Mouse (Mus musculus) forebrain, embryonic 12.5 days (tissue): Measurements from ENCODE around the gene Cpsf4l. TPM values are rescaled to one million over a fixed set of nuclear protein-coding genes. Genes with fewer than 3 reads are reported as not detected.
A peak's percentile ranks its signal among the peaks of the same experiment; 100 is the strongest.

Experiments used
- ATAC-seq: fragments of 200-750 bp; cut with Nextera tagmentation; 2 replicates; pipeline ENCODE4 v1.8.0; 2017; ENCODE audit warnings: moderate TSS enrichment; ENCODE audit not compliant: low FRiP score
- H3K27ac ChIP-seq: fragments of 300-500 bp; sonication (generic); 2 replicates; pipeline ENCODE4 v1.5.1; 2016; ENCODE audit warnings: mild to moderate bottlenecking
- H3K27me3 ChIP-seq: fragments of 300-500 bp; sonication (generic); 2 replicates; pipeline ENCODE4 v1.6.1; 2016; ENCODE audit warnings: mild to moderate bottlenecking
- H3K36me3 ChIP-seq: fragments of 300-500 bp; sonication (generic); replicated peaks from 2 replicates; pipeline ENCODE4 v1.6.1; 2016; ENCODE audit warnings: mild to moderate bottlenecking
- H3K4me1 ChIP-seq: fragments of 300-500 bp; sonication (generic); 2 replicates; pipeline ENCODE4 v1.6.1; 2016
- H3K4me2 ChIP-seq: fragments of 300-500 bp; sonication (generic); 2 replicates; pipeline ENCODE4 v1.6.1; 2016; ENCODE audit warnings: mild to moderate bottlenecking, moderate library complexity
- H3K4me3 ChIP-seq: fragments of 300-500 bp; sonication (generic); replicated peaks from 2 replicates; pipeline ENCODE4 v1.5.1; 2016; ENCODE audit warnings: mild to moderate bottlenecking
- H3K9ac ChIP-seq: fragments of 300-500 bp; sonication (generic); 2 replicates; pipeline ENCODE4 v1.6.1; 2016; ENCODE audit warnings: mild to moderate bottlenecking
- H3K9me3 ChIP-seq: fragments of 300-500 bp; sonication (generic); 2 replicates; pipeline ENCODE4 v1.6.1; 2016
- WGBS: fragments of 180-500 bp; shearing (Covaris S2); methylation state at CpG from one replicate; pipeline ENCODE4 v1.1.7; 2016; 5-methylcytosine and 5-hydroxymethylcytosine counted together
- polyA plus RNA-seq: library from polyadenylated mRNA; unstranded; fragments of >200 nt; fragmentation: Nextera tagmentation; extraction: Ambion mirVana; gene quantifications from 2 replicates; pipeline ENCODE4 v1.2.1, GENCODE M21; 2016

Cpsf4l gene
- polyA plus RNA-seq, 1 experiment from 2014 or later, result 0.32 TPM

DNA sequence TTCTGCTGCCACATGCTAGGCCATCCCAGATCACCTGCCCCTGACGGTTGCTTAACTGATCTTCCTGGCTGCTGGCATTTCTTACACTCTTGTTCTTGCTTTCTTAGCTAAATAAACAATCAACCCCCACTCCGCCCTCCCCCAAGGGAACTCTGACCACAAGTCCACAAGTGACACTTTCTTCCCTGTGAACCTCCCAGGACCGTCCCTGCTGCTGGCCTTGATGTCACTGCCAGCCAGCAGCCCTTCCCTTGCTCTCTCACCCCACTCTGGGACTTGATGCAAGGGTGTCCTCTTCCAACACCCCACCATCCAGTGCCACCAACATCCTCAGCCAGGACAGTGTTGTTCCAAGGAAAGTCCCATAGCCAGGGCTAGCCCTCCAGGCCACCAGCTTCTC is 21.1 kb upstream of the Cpsf4l start:
- 77% methylated on average over 3 of the region's 3 CpGs for WGBS
- H3K4me2 ChIP-seq, result no peak overlapping the region
- no peak for ATAC-seq
- H3K4me1 ChIP-seq, result peaks cover 34% of the 10 kb centered on the region
- H3K9ac ChIP-seq, result no peak overlapping the region
- no peak overlapping the region for H3K4me3 ChIP-seq
- peaks cover 39% of the 10 kb centered on the region for H3K36me3 ChIP-seq
- H3K9me3 ChIP-seq, result no peaks in the 10 kb centered on the region
- H3K27ac ChIP-seq, result no peak overlapping the region
- H3K27me3 ChIP-seq, result no peaks in the 10 kb centered on the region

DNA sequence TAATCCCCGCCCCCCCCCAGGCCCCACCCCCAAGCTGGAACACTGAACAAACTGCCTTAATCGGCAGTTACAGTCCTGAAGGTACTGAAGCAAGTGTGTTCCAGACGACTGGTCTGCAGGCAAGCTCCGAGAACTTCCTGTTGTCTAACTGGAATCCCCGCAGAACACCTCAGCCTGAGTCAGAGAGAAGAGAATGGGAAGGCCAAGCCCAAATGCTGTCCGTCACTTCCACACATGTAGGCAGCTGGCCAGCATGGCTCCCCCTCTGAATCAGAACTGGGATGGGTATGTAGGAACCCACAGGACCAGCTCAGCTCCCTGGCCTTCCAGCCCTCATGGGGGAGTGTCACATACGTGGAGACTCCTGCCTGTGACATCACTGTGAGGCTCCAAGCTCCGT is 20.1 kb upstream of the Cpsf4l start:
- no peaks in the 10 kb centered on the region for H3K27me3 ChIP-seq
- H3K9ac ChIP-seq, result no peak overlapping the region
- H3K36me3 ChIP-seq, result peaks cover 49% of the 10 kb centered on the region
- no peaks in the 10 kb centered on the region for H3K9me3 ChIP-seq
- no peak overlapping the region for H3K4me3 ChIP-seq
- H3K27ac ChIP-seq, result no peak overlapping the region
- peaks cover 30% of the 10 kb centered on the region for H3K4me1 ChIP-seq
- no peak for ATAC-seq
- WGBS, result 75% methylated on average over 8 of the region's 8 CpGs
- H3K4me2 ChIP-seq, result no peak overlapping the region

DNA sequence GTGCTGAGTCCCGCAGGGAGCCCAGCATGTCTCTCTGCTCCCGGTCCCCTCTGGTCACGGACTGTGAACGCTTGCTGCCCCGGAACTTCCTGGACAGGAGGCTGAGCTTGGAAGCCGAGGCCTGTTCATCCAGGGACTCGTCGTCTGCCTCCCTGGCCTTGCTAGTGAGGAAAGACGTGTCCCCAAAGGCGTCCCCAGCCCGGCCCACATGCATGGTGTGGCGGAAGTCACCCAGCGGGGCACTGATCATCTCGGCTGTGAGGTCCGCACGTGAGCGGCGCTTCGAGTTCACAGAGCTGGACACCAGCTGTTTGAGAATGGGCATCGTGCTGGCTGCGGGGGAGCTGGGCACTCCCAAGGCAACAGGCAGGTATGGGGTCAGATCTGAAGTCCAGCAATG is 19.4 kb upstream of the Cpsf4l start:
- H3K4me2 ChIP-seq, result no peak overlapping the region
- no peak overlapping the region for H3K27ac ChIP-seq
- no peaks in the 10 kb centered on the region for H3K27me3 ChIP-seq
- WGBS, result 89% methylated on average over 21 of the region's 21 CpGs
- H3K4me1 ChIP-seq, result peaks cover 24% of the 10 kb centered on the region
- no peak for ATAC-seq
- peaks cover 53% of the 10 kb centered on the region for H3K36me3 ChIP-seq
- H3K4me3 ChIP-seq, result no peak overlapping the region
- no peaks in the 10 kb centered on the region for H3K9me3 ChIP-seq
- no peak overlapping the region for H3K9ac ChIP-seq

DNA sequence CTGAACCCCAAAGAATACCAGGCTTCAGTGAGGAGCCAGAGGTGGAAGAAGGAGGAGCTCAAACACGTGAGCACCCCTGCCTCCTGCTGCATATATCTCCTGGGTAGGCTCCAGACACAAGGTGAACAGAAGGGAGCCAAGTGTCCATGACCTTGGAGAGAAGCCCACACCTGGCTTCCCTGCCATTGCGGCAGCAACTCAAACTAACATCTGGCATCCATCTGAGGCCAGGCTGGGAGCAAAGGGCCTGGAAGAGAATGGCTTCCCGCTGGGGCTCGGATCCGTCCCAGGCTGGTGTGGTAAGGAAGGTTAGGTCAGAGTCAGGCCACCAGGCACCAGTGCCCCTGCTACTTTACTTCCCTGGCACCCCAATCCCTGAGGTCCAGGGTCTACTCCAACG is 18.2 kb upstream of the Cpsf4l start:
- 78% methylated on average over 6 of the region's 6 CpGs for WGBS
- Histone ChIP-seq H3K4me1 (peaks cover 16% of the 10 kb centered on the region), H3K27me3 (no peaks in the 10 kb centered on the region), H3K36me3 (peaks cover 57% of the 10 kb centered on the region), H3K9ac (no peak overlapping the region), H3K4me3 (no peak overlapping the region), H3K9me3 (no peaks in the 10 kb centered on the region), H3K27ac (no peak overlapping the region), H3K4me2 (no peak overlapping the region)
- ATAC-seq, result no peak

DNA sequence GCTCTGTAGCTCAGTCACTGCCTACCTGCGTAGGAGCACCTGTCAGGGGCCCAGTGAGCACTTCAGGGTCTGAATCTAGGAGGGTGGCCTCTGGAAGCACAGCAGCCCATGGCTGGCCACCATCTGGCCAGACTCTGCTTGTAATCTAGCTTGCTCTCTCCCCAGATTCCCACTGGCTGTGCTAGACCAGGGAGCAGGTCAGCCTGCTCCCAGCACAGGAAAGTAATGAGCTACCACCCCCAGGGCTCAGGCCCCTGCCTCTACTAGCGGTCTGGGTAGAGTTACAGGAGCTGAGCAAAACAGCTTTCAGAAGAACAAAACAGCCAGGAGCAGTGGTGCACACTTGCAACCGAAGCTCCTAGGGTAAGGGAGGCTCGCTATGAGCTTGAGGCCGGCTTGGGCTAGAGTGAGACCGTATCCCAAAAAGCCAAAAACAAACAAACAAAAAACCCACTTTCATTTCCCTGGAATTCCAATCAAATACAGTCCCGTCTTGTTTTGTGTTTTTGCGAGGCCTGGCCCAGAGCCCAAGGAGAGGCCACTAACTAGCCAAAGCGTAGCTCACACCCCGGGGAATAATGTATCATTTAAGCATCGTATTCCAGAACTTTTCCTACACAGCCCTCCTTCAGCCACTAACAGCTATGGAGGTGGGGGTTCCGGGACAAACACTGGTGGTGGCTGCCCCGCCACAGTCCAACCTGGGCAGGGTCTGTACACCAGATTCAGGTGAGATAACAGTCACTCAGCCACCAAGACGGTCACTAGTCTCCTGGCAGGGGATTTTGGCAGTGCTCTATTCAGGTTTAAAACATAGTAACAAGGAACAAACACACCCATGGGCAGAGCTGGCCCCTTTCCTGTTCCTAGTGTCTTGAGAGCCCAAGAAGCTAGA is 17.4 kb upstream of the Cpsf4l start:
- ATAC-seq, result no peak
- Histone ChIP-seq H3K27me3 (no peaks in the 10 kb centered on the region), H3K4me1 (peaks cover 17% of the 10 kb centered on the region), H3K36me3 (peaks cover 57% of the 10 kb centered on the region), H3K4me3 (no peak overlapping the region), H3K4me2 (no peak overlapping the region), H3K9me3 (no peaks in the 10 kb centered on the region), H3K27ac (0 out of 2 replicates have a peak overlapping the region, but pooled peaks have one; percentile 9), H3K9ac (no peak overlapping the region)
- 89% methylated on average over 14 of the region's 14 CpGs for WGBS

DNA sequence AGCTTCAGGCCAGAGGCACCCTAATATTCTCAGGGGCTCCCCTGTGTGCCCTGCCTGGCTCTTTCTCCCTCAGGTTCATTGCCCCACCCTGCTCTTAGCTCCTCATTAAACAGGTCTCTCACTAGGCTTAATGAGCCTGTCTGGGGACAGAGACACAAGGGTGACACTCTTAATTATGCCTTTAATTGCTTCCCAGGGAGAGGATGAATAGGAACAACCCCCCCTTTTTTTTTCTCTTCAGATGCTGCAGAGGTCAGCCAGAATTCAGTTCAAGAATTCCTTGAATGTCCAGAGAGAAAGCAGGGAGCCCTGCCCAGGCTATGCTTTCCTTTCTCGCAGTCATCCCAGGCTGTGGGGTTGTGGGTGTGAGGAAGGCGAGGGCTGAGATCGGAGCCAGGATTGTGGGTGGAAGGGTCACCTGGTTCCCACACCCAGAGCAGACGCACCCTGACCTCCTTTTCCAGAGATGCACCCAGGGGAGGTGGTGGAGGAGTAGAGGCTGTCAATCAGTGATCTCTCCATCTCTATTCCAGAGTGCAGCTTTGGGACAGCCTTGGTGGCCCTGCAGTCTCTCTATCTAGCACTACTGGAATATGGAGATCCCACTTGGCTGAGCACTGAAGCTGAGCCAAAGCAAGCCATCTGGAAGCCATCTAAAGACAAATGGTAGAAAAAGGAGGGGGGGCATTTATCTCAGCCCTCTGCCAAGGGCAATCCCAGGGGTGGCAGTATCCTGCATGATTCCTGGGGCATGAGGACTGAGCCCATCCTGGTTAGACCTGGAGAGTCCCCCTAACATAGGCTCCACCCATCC is 15.6 kb upstream of the Cpsf4l start:
- H3K27me3 ChIP-seq, result no peaks in the 10 kb centered on the region
- 66% methylated on average over 4 of the region's 4 CpGs for WGBS
- peaks cover 57% of the 10 kb centered on the region for H3K36me3 ChIP-seq
- no peak overlapping the region for H3K4me2 ChIP-seq
- peaks cover 11% of the 10 kb centered on the region for H3K4me1 ChIP-seq
- H3K27ac ChIP-seq, result peak overlapping the region; percentile 68
- peak; percentile 39; the same call in 1 of the 2 replicates for ATAC-seq
- H3K4me3 ChIP-seq, result no peak overlapping the region
- H3K9ac ChIP-seq, result no peak overlapping the region; the same call in 1 of the 2 replicates
- no peaks in the 10 kb centered on the region for H3K9me3 ChIP-seq

DNA sequence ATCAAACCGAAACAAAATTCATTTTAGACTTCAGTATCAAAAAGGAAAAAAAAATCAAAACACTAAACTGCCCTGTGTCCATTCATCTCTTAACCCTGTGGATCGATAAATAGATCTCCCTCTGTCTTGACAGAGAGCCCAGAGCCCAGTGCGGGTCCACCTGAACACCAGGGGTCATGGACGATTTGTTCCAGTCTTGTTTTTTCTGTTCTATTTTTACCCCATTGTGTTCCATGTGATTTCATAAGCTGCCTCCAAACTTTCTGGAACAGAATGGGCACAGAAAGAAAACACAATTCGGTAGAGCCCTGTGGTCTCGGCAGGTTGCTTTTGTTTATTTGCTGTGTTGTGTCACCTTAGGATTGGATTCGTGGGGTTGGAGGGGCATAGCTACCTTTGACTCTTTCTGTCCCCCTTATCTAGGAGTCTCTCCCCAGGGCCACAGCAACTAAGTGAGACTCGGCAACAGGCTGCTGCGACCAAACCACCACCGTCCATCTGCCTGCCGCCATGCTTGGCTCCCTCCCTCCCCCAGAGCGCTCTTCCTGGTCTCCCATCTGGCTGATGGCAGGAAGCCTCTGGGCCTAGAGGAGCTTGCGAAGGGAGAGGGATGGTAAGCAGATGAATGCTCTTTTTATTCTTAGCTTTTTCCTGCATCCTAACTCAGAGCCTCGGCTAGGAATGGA is 12.7 kb upstream of the Cpsf4l start:
- Histone ChIP-seq H3K9ac (no peak overlapping the region), H3K4me3 (no peak overlapping the region), H3K9me3 (no peaks in the 10 kb centered on the region), H3K36me3 (peaks cover 34% of the 10 kb centered on the region), H3K4me1 (peaks cover 17% of the 10 kb centered on the region), H3K27me3 (no peaks in the 10 kb centered on the region), H3K27ac (no peak overlapping the region), H3K4me2 (no peak overlapping the region)
- 82% methylated on average over 14 of the region's 14 CpGs for WGBS
- no peak for ATAC-seq

DNA sequence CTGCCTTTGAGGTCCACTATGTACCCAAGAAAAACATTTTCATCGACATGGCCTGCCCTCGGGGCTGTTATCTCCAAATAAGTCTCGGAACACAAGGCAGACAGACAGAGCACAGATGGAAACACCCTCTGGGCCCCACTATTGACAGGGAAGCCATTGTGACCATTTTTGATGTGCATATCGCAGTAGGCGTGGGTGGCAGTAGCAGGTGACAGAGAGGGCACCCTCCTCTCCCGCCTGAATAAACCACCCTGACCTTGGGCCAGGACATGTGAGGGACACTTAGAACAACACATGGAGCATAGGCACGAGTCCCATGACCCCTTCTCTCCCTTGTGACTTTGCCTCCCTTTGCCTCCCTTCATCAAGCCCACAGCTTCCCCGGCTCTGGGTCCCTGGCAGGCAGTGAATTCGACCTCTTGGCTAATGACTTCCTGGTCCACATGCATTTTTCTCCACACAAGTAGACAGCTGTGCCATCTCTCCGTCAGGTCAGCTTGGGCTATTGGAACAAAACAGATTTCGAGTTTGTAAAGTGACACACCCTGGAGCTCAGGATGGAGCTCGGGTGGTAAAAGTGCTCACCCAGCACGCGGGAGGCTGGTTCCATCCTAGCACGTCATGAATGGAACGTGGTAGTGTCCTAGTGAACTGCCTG is 8.1 kb upstream of the Cpsf4l start:
- H3K4me1 ChIP-seq, result peaks cover 16% of the 10 kb centered on the region; the same call in 1 of the 2 replicates
- H3K4me3 ChIP-seq, result no peak overlapping the region
- 77% methylated on average over 16 of the region's 16 CpGs for WGBS
- no peaks in the 10 kb centered on the region for H3K9me3 ChIP-seq
- no peak overlapping the region for H3K27ac ChIP-seq
- H3K36me3 ChIP-seq, result no peaks in the 10 kb centered on the region
- H3K4me2 ChIP-seq, result no peak overlapping the region
- H3K9ac ChIP-seq, result no peak overlapping the region
- no peak for ATAC-seq
- H3K27me3 ChIP-seq, result no peaks in the 10 kb centered on the region

DNA sequence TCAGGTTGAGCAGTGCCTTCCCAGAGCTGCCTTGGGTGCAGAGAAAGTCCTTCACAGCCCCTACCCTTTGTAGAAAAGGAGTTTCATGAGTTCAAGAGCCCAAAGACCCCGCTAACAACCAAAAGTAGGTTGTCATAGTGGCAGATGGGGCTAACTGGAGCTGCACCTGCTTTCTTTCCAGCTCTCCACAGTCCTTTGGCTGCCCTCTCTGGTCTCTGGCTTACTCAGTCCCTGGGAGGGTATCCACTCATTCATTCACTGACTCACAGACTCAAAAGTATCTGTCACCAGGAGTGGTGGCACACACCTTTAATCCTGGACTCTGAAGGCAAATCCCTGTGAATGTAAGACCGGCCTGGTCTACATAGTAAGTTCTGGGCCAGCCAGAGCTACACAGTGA is 6.3 kb upstream of the Cpsf4l start:
- H3K4me3 ChIP-seq, result no peak overlapping the region
- peaks cover 13% of the 10 kb centered on the region; the same call in 1 of the 2 replicates for H3K4me1 ChIP-seq
- H3K36me3 ChIP-seq, result no peaks in the 10 kb centered on the region
- H3K27me3 ChIP-seq, result no peaks in the 10 kb centered on the region
- H3K4me2 ChIP-seq, result no peak overlapping the region
- H3K27ac ChIP-seq, result no peak overlapping the region
- 90% methylated on average over 2 of the region's 2 CpGs for WGBS
- H3K9me3 ChIP-seq, result no peaks in the 10 kb centered on the region
- ATAC-seq, result no peak
- no peak overlapping the region for H3K9ac ChIP-seq

DNA sequence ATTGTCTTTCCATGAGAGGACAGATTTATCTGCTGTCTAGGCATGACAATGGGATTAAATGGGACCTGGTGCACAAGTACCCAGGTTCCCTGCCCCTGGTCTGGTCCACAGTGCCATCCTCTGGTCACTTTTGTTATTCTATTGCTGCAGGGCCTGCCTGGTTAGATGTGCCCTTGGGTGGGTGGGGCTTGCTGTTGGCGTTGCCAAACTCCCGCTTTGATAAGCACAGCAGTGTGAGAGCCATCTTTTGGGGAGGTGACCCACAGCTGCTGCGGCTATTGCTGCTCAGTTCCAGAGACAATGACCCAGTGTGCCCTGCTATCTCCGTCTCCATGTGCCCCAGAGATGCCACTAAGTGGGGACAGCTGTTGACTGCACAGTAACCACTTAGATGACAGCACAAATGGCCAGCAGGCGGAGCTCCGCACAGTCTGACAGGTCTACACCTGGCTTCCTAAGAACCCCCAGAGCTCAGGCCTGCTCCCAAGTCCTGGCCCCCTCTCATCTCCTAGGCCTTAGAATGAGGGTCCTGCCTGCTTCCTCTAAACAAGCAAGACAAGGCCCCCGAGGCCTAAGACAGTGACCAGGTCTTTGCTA is 5.4 kb upstream of the Cpsf4l start:
- H3K9me3 ChIP-seq, result no peaks in the 10 kb centered on the region
- H3K4me2 ChIP-seq, result no peak overlapping the region
- H3K4me1 ChIP-seq, result peaks cover 22% of the 10 kb centered on the region
- no peaks in the 10 kb centered on the region for H3K27me3 ChIP-seq
- H3K36me3 ChIP-seq, result no peaks in the 10 kb centered on the region
- WGBS, result 66% methylated on average over 7 of the region's 7 CpGs
- no peak overlapping the region for H3K4me3 ChIP-seq
- ATAC-seq, result no peak
- H3K27ac ChIP-seq, result no peak overlapping the region
- H3K9ac ChIP-seq, result no peak overlapping the region

DNA sequence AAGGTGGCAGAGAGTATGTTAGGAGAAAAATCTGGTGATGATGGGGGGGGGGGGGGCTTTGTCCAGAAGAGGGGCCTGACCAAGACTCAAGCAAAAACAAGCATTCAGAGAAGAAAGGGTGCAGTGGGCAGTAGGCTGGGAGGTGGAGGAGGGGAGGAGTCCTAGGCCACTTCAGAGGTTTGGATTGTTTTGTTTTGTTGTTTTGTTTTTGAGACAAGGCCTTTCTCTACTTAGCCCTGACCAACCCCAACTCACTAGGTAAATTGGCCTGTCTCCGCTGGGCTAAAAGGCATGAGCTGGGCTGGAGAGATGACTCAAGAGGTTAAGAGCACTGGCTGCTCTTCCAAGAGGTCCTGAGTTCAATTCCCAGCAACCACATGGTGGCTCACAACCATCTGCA is 1.2 kb upstream of the Cpsf4l start:
- ATAC-seq, result no peak
- no peaks in the 10 kb centered on the region for H3K9me3 ChIP-seq
- peak overlapping the region; percentile 82; the same call in 1 of the 2 replicates for H3K27ac ChIP-seq
- H3K4me2 ChIP-seq, result peak overlapping the region; percentile 24; the same call in 1 of the 2 replicates
- peaks cover 32% of the 10 kb centered on the region for H3K4me1 ChIP-seq
- WGBS, result 25% methylated on average over 1 of the region's 1 CpGs
- peaks cover 26% of the 10 kb centered on the region for H3K27me3 ChIP-seq
- no peak overlapping the region for H3K4me3 ChIP-seq
- peaks cover 4% of the 10 kb centered on the region for H3K36me3 ChIP-seq
- no peak overlapping the region for H3K9ac ChIP-seq
